Mouse (Mus musculus) cerebral cortex, adult 2 months (tissue): Measurements from ENCODE around the gene Fndc3b.

ENCODE experiments used
- WGBS: fragments of 180-500 bp; shearing (Covaris S2); methylation state at CpG from one replicate; pipeline ENCODE4 v1.1.7; 2018; 5-methylcytosine and 5-hydroxymethylcytosine counted together

The Fndc3b gene

DNA sequence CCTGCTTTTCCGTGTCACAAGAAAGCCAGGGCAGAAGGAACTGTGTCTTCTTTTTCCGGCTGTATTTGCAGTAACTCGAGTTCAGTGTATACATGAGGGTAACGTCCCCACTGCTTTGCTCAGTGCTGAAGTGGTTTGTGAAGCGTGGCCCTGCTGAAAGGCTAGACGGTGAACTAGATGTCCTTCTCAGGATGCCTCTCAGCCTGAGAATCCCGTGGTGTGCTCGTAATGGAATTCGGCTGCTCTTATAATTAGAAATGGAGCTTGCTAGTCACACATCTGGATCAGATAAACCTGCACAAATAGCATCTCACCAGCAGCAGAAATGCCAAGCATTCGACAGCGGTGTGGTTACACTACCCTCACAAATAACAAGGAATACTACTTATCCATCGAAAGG lies 40.7 kb downstream of the Fndc3b start:
- WGBS: 88% methylated on average over 12 of the region's 12 CpGs

DNA sequence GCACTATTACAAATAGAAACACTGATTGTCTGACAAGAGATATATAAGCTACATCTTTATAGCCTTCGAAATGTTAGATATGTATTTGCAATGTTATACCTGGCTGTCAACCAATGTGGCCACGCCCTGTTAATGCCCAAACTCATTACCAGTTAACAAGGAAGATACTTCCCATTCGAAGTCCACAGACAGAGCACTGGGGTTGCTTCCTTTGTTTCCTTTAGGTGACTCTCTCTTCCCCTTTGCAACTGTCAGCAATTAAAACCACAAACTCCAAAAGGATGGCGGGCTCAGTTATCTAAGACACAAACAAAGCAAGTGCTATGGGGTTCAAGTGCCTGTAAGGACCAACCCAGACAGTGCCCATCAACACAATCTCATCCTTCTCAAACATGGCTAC lies 43.8 kb downstream of the Fndc3b start:
- 85% methylated on average over 4 of the region's 4 CpGs for WGBS

DNA sequence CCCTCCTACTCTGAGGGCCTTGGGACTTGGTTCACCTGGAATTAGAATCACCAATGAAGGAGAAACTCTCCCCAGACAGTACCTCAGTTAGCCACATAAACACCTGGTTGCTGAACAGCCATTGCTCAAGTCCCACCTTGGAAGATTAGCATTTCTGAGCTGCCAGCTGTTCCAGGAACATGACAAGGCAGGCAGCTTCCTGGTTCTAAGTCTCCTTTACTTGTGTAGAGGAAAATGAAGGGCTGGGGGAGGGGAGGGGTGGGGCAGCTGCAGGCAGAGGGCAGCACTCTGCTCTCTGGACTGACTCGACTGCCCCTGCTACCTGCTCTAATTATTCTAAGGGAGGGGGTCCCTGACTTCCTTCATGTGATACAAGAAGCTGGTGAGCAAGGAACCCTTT lies 45.8 kb downstream of the Fndc3b start:
- 37% methylated on average over 1 of the region's 1 CpGs for WGBS

DNA sequence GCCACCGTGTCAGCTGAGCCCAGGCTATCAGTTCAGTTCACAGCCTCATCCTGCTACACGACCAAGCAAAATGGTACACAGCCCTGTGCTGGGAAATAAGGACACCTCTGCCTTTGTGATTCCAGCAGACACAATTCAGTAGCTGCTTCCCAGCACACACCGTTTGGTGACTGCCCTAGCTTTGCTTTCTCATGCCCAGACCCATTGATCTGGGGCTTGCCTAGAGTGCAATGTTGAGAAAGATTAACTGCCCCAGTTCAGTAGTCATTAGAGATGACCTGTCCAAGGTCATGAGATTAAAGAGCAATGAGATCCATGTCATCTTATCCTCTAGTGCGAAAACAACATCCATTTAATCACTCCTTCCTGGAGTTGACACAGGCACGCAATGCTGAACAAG lies 47.9 kb downstream of the Fndc3b start:
- WGBS: 87% methylated on average over 5 of the region's 5 CpGs

DNA sequence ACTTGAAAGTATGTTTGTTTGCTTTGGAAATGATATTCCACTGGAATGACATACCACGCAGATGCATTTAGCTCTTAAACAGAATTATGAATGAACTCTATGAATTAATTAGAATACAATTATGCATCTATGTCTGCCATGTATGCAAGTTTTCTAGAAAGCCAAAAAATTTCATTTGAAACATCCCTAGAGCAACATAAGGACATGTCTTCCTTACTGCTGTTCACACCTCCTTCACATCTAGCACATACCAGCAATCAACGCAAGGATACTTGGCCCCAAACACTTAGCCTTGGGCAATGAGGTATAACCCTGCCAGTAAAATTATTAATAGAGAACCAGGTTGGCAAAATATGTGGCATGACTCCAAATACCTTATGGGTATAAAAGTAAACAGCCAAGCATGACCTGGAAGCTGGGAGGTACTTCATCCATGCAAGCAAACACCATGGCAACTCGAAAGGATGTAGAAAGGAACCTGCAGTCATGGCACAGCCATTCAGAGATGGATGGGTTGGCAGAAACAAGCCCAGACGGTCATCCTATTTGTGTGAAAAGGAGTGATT lies 52.8 kb downstream of the Fndc3b start:
- WGBS: 75% methylated on average over 4 of the region's 4 CpGs

DNA sequence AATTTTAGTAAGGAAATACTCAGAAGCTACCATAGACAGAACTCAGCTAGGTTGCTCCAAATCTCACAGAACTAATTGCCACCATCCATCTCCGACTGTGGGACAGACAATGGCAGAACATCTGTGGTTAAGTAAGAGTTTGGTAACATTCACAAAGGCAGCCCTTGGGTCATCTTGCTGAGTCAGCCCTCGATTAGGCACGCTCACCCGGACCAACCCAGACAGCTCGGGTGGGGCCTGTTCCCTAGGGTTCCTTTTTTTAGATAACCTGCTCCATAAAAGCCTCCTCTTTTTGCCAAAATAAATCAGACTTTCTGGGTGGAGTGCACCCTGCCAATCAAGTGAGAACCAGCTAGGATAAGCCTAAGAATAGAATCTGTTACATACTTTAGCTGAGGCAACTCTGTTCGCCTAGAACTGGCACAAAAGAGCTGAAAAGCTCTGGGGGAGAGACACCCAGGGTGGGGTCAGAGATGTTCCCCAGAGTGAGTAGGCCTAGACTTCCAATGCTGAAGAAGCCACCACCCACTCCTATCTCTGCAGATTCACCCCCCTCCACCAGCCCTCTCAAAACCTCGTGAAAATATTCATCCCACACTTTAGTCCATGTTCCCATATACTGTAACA lies 54.2 kb downstream of the Fndc3b start:
- 35% methylated on average over 7 of the region's 7 CpGs for WGBS

DNA sequence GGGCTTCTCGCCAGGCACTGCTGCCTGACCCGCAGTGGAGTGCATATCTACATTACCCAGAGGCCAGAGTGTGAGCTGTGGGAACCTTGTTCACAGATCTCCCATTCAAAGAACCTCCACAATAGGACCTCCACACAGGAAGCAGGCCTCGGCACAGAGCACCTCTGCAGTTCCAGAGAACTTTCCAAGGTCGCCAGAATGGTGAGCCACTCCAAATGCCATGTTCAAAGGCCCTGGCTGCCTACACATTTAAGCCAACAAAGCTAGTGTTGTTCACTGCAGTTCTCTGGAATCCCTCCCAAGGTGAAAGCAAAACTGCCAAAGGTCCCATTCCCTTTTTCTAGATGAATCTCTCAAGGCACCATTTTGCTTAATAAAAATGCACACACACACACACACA lies 55.4 kb downstream of the Fndc3b start:
- 65% methylated on average over 4 of the region's 4 CpGs for WGBS

DNA sequence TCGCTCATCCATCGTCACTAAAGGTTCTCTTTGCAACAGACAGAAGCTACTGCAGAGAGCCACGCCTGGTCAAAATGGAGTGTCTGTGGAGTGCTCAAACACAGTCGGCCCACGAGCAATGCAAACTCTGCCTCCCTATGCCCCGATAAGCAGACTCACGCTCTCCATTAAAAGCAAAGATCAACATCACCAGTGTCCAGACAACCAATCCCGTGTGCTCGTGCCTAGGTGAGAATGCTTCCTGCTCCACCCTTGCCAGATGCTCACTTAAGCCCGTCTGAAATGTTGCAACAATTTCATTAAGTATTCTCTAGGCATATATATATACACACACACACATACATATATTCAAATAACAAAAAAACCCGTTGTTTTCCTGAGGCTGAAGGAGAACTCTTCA lies 56.1 kb downstream of the Fndc3b start:
- 87% methylated on average over 11 of the region's 11 CpGs for WGBS

DNA sequence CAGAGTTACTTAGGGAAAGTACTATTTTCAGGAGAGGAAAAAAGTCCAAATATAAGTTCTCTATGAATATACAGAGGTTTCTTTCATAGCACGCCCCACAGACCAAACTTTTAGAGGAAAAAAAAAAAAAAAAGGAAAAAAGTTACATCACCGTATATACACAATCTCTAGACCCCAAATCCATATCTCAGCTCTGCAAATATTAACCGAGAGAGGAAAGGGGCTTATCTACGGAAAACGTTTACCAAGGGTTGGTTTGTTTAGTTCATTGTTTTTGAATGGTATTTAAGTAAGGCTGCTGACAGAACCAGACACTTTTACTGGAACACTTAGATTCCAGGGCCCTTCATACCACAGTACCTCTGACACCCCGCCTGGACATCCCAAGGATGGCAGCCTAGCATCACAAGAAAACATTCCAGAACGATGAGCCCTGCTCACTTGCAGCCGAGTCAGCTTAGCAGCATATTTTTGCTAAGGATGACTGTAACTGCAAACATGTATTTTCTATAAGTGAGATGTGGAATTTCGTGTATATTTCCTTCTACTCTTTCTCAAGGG lies 58.6 kb downstream of the Fndc3b start:
- 68% methylated on average over 9 of the region's 9 CpGs for WGBS

DNA sequence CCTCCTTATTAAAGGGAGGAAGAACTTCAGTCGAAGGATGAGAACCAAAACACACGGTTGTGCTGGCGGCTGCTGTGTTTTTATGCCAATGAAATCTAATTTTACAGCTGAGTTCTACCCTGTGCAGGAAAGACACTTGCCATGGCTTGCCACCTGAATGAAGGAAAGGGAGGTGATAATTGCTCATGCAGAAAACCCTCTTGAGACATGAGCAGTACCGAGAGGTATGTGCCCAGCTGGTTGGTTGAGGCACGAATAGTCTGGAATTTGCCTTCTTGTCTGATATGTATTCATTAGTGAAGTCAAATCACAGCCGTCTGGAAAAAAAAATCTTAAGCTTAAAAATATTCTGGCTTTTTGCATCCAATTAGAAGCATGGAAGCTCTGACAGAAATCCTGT lies 59.4 kb downstream of the Fndc3b start:
- 48% methylated on average over 6 of the region's 6 CpGs for WGBS

DNA sequence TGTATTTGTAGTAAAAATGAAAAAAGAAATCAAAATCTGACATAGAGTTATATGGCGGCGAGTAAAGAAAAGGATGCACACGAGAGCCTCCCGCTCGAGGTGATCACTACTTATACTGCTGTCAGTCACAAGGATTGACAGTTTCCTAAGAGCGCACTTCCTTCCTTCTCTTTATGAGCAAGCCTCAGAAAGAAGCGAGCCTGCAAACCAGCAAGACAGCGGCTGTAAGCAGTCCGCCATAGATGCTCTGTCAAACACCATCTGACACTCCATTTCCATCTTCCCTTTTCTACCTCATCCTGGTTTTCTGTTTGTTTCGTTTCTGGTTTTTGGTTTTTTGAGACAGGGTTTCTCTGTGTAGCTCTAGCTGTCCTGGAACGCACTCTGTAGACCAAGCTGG lies 61.0 kb downstream of the Fndc3b start:
- WGBS: 82% methylated on average over 11 of the region's 11 CpGs

DNA sequence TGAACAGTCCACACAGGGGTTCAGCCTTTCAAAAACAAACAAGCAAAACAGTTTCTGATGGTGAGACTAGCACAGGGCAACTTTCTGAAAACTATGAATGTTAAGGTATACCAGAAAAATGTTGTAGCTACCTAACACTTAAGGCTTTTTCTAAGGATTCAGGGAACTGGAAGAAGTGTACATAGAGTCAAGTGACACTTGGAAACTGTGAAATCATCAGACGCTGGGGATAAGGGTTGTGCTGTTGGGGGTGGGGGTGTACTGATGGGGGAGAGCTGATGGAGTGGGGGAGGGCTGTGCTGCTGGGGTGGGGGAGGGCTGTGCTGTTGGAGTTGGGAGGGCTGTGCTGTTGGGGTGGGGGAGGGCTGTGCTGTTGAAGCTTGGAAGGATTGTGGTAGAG lies 61.8 kb downstream of the Fndc3b start:
- 62% methylated on average over 1 of the region's 1 CpGs for WGBS

DNA sequence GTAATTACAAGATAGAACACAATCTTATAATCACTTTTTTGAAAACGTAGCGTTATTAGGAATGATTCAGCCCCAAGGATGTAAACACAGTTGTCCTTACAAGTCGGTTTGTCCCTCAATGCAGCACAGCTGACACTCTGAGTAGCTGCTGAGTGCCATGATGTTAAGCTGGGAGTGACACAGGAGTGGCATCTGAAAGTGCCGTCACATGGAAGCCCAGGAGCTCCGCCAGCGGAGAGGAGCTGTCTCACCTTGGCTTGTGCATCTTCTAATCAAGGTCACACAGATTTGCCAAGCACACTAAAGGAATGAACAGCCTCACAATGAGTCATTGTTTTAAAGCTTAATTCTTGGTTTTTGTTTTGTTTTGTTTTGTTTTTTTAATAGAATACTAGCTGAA lies 68.7 kb downstream of the Fndc3b start:
- WGBS: 92% methylated on average over 6 of the region's 6 CpGs

DNA sequence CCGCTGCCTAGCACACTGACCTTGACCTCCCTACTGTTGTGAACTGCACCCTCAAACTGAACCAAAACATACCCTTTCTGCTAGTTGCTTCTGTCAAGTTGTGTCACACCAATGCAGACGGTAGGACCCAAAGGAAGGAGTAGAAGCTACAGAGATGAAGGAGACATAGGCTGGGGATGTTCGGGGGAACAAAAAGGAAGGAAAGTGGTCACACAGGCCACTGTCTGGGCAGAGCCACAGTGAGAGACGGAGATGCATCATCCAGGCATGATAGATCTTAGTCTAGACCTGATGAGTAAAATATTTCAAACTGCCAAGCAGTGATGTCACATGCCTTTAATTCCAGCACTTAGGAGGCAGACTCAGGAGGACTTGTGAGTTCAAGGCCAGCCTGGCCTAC lies 71.4 kb downstream of the Fndc3b start:
- 91% methylated on average over 4 of the region's 4 CpGs for WGBS

DNA sequence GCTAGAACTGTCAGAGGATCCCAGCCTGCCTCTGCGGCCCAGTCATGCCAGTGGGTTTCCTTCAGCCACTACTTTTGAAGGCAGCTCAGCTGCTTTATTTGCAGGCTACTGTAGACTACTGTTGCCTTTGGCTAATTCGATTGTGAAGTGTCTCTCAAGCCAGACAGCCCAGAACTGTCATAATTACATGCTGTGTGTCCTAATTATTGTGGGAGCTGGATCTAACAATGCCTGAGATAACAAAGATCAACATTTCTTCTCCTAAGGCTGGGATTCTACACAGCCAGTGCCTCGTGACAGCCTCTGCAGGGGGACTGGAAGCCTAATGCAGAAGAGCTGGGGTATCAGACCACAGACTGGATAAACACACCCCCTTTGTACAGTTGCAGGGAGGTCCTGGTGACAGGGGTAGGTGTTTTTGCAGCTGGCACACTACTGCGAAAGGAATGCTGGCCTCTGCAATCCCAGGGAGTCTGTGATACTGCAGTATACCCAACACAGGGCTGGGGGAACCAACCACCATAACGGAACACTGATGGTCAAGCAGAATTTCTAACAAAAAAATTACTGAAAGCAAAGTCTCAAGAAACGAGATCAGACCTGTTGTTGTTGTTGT lies 74.0 kb downstream of the Fndc3b start:
- WGBS: 85% methylated on average over 6 of the region's 6 CpGs

DNA sequence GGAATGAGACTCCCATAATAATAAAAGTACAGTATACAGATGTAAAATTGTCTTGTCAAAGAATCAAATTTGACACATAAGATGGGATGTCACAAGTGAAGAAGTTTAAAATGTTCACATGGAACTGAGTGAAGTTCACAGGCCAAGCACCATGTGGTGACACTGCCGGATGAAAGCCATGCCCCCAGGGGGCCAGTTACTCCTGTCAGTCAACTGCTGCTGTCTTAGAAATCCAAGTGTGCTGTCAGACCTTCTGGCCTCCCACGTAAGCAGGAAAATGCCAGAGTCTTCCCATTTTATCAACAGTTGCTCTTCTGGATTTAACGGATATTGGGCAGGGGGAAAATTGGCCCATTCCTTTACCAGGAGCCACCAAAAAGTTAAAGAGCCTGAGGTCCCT lies 75.3 kb downstream of the Fndc3b start:
- 75% methylated on average over 3 of the region's 3 CpGs for WGBS

DNA sequence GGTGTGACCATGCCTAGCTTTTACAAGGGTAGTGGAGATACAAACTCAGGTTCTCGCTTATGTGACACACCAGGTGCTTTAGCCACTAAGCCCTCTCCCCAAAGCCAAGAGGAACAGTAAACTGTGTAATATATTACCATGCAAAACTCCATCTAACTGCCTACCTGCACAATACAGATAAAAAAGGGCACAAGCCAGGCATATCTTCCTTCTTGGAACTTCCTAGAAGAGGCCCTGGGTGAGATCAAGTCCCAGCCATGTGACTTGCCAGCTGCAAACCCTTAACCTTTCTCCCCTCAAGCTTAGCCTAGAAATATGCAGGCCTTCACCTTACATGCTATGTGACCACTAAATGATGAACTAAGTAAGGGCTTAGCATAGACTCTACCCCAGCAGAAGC lies 78.2 kb downstream of the Fndc3b start:
- WGBS: 94% methylated on average over 1 of the region's 1 CpGs

DNA sequence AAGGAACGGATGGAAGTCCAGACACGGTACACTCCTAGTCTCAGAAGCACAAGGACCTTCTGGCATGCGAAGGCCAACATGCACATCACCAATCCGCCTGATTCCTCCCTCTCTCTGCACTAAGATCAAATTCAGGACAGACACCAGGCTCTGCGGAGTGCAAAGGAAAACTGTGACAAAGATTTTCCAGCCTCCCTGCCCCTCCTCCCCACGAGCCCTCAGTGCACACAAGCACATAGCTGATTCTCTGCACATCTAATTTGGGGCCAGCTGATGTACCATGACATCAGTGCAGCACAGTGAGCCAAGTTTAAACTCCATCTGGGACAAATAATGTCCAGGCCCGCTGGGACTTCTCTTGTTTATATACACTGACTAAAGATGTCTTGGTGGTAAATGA lies 80.0 kb downstream of the Fndc3b start:
- WGBS: 56% methylated on average over 7 of the region's 7 CpGs

DNA sequence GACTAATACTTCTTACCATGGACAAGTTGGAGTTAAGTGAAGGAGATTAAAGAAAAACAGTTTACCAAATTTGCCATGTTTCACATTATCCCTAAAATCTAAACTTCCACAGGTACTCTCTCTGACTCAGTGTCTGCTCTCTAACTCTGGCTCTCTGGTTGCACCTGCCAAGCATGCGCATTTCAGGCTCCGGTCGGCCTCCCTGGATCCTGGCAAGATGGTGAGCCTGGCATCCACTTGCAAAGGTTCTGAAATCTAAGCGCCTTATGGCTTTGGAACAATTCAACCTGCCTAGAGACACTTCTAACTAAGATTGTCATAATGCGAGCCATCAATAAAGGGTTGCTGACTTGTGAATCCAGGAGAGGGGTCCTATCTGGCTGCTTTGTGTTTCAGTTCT lies 81.4 kb downstream of the Fndc3b start:
- WGBS: 93% methylated on average over 5 of the region's 5 CpGs

DNA sequence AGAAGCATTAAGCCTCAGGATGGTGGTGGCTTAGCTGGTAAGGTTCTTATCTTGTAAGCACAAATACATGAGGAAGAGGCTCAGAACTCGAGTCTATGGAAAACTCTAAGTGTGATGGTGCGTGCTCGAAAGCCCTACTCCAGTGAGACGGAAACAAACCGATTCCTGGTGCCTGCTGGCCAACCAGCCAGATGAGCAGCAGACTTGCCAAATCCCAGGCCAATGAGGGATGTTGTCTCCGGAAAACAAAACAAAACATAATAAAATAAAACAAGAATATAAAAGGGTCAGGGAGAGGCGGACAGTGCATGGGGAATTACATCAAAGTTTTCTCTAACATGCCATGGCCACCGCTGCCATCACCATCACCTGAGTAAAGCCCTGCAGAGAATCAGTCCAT lies 84.8 kb downstream of the Fndc3b start:
- WGBS: 86% methylated on average over 8 of the region's 8 CpGs

DNA sequence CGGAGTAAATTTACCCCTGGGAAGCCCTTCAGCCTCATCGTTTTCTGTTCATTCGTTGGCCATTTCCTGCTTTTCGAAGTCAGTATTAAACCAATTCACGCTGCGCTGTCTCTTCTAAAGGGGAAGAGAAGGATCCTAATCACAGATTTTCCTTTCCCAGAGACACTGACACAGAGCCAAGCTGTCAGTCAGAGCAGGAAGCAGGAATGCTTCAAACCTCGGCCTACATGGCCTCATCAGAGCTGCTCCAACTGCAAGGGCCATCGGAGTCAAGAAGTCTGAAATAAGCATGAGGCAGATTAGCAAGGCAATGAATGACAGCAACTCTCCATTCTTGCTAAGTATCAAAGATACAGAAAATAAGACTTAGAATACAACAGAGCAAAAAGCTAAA lies 85.5 kb downstream of the Fndc3b start:
- WGBS: 71% methylated on average over 8 of the region's 8 CpGs

DNA sequence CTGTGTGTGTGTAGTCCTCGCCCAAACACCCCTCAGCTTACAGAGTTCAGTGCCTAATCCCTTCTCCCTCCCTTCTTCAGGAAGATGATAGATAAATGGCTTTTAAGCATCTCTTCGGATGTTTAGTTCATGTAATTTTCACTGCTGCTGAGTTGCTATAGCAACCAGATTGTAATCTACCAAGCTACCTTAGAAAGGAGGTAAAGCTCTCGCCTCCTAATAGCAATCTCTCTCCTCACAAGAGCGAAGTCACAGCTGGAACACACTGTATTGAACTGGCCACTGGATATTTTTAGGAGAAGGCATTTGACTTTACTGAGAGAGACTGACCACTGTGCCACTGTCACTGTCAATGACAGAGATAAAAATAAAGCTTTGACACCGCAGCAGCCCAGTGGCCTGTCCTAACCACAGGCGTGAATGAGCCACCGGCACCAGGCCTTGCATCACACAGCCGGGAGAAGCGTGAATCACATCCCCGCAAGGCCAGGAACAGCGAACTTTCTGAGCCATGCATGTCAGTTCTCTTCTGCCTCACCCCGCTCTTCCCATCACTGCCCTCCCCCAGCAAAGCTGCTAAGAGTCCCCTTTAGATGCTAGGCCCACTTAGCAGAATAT lies 86.0 kb downstream of the Fndc3b start:
- 72% methylated on average over 12 of the region's 12 CpGs for WGBS

DNA sequence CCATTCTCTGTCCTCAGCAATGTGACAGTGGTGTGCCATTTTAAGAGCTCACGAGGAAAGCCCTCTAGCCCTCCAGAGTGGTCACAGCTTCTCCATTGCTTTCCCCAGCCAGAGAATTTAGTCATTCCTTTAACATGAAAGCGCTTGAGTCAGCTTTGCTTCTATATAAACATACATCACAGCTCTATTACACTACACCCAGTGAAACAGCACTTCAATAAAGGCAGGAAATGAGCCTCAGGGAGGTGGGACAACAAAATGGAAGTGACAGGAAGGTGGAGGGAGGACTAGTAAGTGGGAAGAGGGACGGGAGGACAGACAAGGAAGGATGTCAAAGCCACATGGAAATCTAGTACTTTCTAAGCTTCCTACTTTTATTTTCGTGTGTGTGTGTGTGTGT lies 88.7 kb downstream of the Fndc3b start:
- 65% methylated on average over 4 of the region's 4 CpGs for WGBS
